Mouse (Mus musculus) lung, postnatal 0 days (tissue): Measurements from ENCODE around the gene Gpr142. TPM values are rescaled to one million over a fixed set of nuclear protein-coding genes. Genes with fewer than 3 reads are reported as not detected.

Experiments
- ATAC-seq: fragments of 200-750 bp; cut with Nextera tagmentation; 2 replicates; pipeline ENCODE4 v1.8.0; 2017; ENCODE audit warnings: moderate library complexity
- DNase-seq: peaks from one replicate; pipeline ENCODE4 v3.0.0-alpha.2; 2016; ENCODE audit warnings: low spot score
- H3K27ac ChIP-seq: fragments of 300-500 bp; sonication (generic); 2 replicates; pipeline ENCODE4 v1.5.1; 2014; ENCODE audit warnings: antibody characterized with exemption, mild to moderate bottlenecking, low read length, mixed read lengths
- H3K27me3 ChIP-seq: fragments of 300-500 bp; sonication (generic); replicated peaks from 2 replicates; pipeline ENCODE4 v1.6.1; 2014; ENCODE audit warnings: low read length, mixed read lengths; ENCODE audit not compliant: insufficient read depth
- H3K36me3 ChIP-seq: fragments of 300-500 bp; sonication (generic); 2 replicates; pipeline ENCODE4 v1.6.1; 2014; ENCODE audit warnings: low read length, mixed read lengths; ENCODE audit not compliant: insufficient read depth
- H3K4me1 ChIP-seq: fragments of 300-500 bp; sonication (generic); 2 replicates; pipeline ENCODE4 v1.6.1; 2014; ENCODE audit warnings: antibody characterized with exemption, low read depth, low read length, mixed read lengths; ENCODE audit not compliant: insufficient read depth
- H3K4me2 ChIP-seq: fragments of 300-500 bp; sonication (generic); replicated peaks from 2 replicates; pipeline ENCODE4 v1.6.1; 2014; ENCODE audit warnings: low read depth, mild to moderate bottlenecking, low read length, moderate library complexity, mixed read lengths
- H3K4me3 ChIP-seq: fragments of 300-500 bp; sonication (generic); 2 replicates; pipeline ENCODE4 v1.5.1; 2014; ENCODE audit warnings: low read depth, low read length
- H3K9ac ChIP-seq: fragments of 300-500 bp; sonication (generic); replicated peaks from 2 replicates; pipeline ENCODE4 v1.6.1; 2014; ENCODE audit warnings: low read depth, mild to moderate bottlenecking
- H3K9me3 ChIP-seq: fragments of 300-500 bp; sonication (generic); 2 replicates; pipeline ENCODE4 v1.6.1; 2016; ENCODE audit warnings: low read length, mixed read lengths
- CTCF ChIP-seq: IDR thresholded peaks from 2 replicates; pipeline ENCODE4 v1.5.1; 2016; ENCODE audit warnings: antibody characterized with exemption, mild to moderate bottlenecking
- EP300 ChIP-seq: IDR thresholded peaks from 2 replicates; pipeline ENCODE4 v1.6.1; 2016; ENCODE audit warnings: antibody characterized with exemption, mild to moderate bottlenecking, control low read depth
- WGBS: fragments of 180-500 bp; shearing (Covaris S2); extraction: QIAGEN DNeasy Blood & Tissue Kit; methylation state at CpG from one replicate; pipeline ENCODE4 v1.1.7; 2014; 5-methylcytosine and 5-hydroxymethylcytosine counted together
- polyA plus RNA-seq: library from polyadenylated mRNA; unstranded; fragments of >200 nt; fragmentation: Nextera tagmentation; extraction: Ambion mirVana; gene quantifications from 2 replicates; pipeline ENCODE4 v1.2.1, GENCODE M21; 2015

Gpr142 gene
- polyA plus RNA-seq, 1 experiment from 2014 or later, result not detected

GRCm38 (mm10) chr11:114816934-114817333 lies 18.2 kb downstream of the Gpr142 start:
- Histone ChIP-seq H3K9ac (no peak overlapping the region), H3K4me1 (no peaks in the 10 kb centered on the region), H3K4me3 (no peak overlapping the region), H3K36me3 (no peaks in the 10 kb centered on the region), H3K4me2 (no peak overlapping the region), H3K9me3 (no peaks in the 10 kb centered on the region), H3K27ac (no peak overlapping the region), H3K27me3 (no peaks in the 10 kb centered on the region)
- DNase-seq (no peak), ATAC-seq (no peak)
- no peak for TF ChIP-seq CTCF
- no peak for TF ChIP-seq EP300
- 96% methylated on average over 4 of the region's 4 CpGs for WGBS

- ATAC-seq (no peak), DNase-seq (no peak)
- Histone ChIP-seq H3K4me1 (no peaks in the 10 kb centered on the region), H3K36me3 (no peaks in the 10 kb centered on the region), H3K27ac (no peak overlapping the region), H3K27me3 (no peaks in the 10 kb centered on the region), H3K4me3 (no peak overlapping the region), H3K9ac (no peak overlapping the region), H3K9me3 (no peaks in the 10 kb centered on the region), H3K4me2 (no peak overlapping the region)
- TF ChIP-seq EP300 (no peak), CTCF (no peak)
- WGBS, result 75% methylated on average over 7 of the region's 7 CpGs
Measured at GRCm38 (mm10) chr11:114818185-114818584, 19.5 kb downstream of the Gpr142 start.

- Histone ChIP-seq H3K9ac (no peak overlapping the region), H3K4me2 (no peak overlapping the region), H3K4me1 (no peaks in the 10 kb centered on the region), H3K27ac (no peak overlapping the region), H3K27me3 (no peaks in the 10 kb centered on the region), H3K9me3 (no peaks in the 10 kb centered on the region), H3K36me3 (no peaks in the 10 kb centered on the region), H3K4me3 (no peak overlapping the region)
- 48% methylated on average over 2 of the region's 2 CpGs for WGBS
- TF ChIP-seq CTCF (no peak), EP300 (no peak)
- ATAC-seq, result no peak
- no peak for DNase-seq
Measured at GRCm38 (mm10) chr11:114819110-114819509, 20.4 kb downstream of the Gpr142 start.

GRCm38 (mm10) chr11:114820444-114820843 lies 21.7 kb downstream of the Gpr142 start:
- ATAC-seq (no peak), DNase-seq (peak; percentile 21)
- H3K9ac ChIP-seq, result no peak overlapping the region
- H3K36me3 ChIP-seq, result no peaks in the 10 kb centered on the region
- H3K4me1 ChIP-seq, result no peaks in the 10 kb centered on the region
- WGBS, result 25% methylated on average over 3 of the region's 3 CpGs
- H3K9me3 ChIP-seq, result no peaks in the 10 kb centered on the region
- H3K4me2 ChIP-seq, result no peak overlapping the region
- no peak overlapping the region for H3K27ac ChIP-seq
- TF ChIP-seq EP300, result no peak
- no peak for TF ChIP-seq CTCF
- no peak overlapping the region for H3K4me3 ChIP-seq
- H3K27me3 ChIP-seq, result no peaks in the 10 kb centered on the region

GRCm38 (mm10) chr11:114821325-114821724 lies 22.6 kb downstream of the Gpr142 start:
- H3K27me3 ChIP-seq, result no peaks in the 10 kb centered on the region
- TF ChIP-seq CTCF (no peak), EP300 (no peak)
- 52% methylated on average over 1 of the region's 1 CpGs for WGBS
- no peak overlapping the region for H3K4me3 ChIP-seq
- no peak overlapping the region for H3K27ac ChIP-seq
- no peaks in the 10 kb centered on the region for H3K36me3 ChIP-seq
- no peak overlapping the region for H3K9ac ChIP-seq
- ATAC-seq (no peak), DNase-seq (no peak)
- no peaks in the 10 kb centered on the region for H3K9me3 ChIP-seq
- no peaks in the 10 kb centered on the region for H3K4me1 ChIP-seq
- H3K4me2 ChIP-seq, result no peak overlapping the region

GRCm38 (mm10) chr11:114822727-114823126 lies 24.0 kb downstream of the Gpr142 start:
- Histone ChIP-seq H3K4me1 (no peaks in the 10 kb centered on the region), H3K9me3 (no peaks in the 10 kb centered on the region), H3K36me3 (no peaks in the 10 kb centered on the region), H3K4me3 (no peak overlapping the region), H3K4me2 (peak overlapping the region; percentile 25; the same call in 1 of the 2 replicates), H3K27ac (no peak overlapping the region), H3K27me3 (no peaks in the 10 kb centered on the region), H3K9ac (no peak overlapping the region)
- ATAC-seq, result peak; percentile 73
- no peak for TF ChIP-seq EP300
- TF ChIP-seq CTCF, result no peak
- WGBS, result 30% methylated on average over 12 of the region's 12 CpGs
- DNase-seq, result peak; percentile 80

GRCm38 (mm10) chr11:114823199-114823725 lies 24.5 kb downstream of the Gpr142 start:
- 14% methylated on average over 11 of the region's 11 CpGs for WGBS
- H3K9me3 ChIP-seq, result no peaks in the 10 kb centered on the region
- no peak for DNase-seq
- H3K9ac ChIP-seq, result no peak overlapping the region
- no peak overlapping the region for H3K4me3 ChIP-seq
- no peak for ATAC-seq
- H3K4me2 ChIP-seq, result no peak overlapping the region
- H3K4me1 ChIP-seq, result no peaks in the 10 kb centered on the region
- TF ChIP-seq CTCF (no peak), EP300 (no peak)
- H3K27me3 ChIP-seq, result no peaks in the 10 kb centered on the region
- no peaks in the 10 kb centered on the region for H3K36me3 ChIP-seq
- no peak overlapping the region for H3K27ac ChIP-seq
